Mouse (Mus musculus): ENCODE results near the gene Wdr38. TPM values are rescaled to one million over a fixed set of nuclear protein-coding genes. Genes with fewer than 3 reads are reported as not detected.

Wdr38 gene
- total RNA-seq (2021), result under 1 TPM; 0.34 to 0.76 TPM

GRCm38 (mm10) chr2:38997386-38998374 lies at the start of gene Wdr38:
Wdr38 (plus strand) TSS chr2:38997476.
- intact Hi-C loops (cut with DNase I), result loop anchor here (1.0 to 5.0 kb wide), 2 partner anchors 70 to 200 kb away; partner anchors contain the start of gene Nr6a1
- DNase-seq (ENCODE audit: low spot score in 2 of 2), result peak; percentile 91 to 93

- no peak for DNase-seq (ENCODE audit: low spot score in 2 of 2)
- intact Hi-C loops (cut with DNase I), result no loop called here
Observed at GRCm38 (mm10) chr2:38947566-38947965, 49.7 kb upstream of the Wdr38 start.

- DNase-seq (ENCODE audit: low spot score in 2 of 2), result peak; percentile 73 to 89
- intact Hi-C loops (cut with DNase I), result no loop called here
Observed at GRCm38 (mm10) chr2:38950281-38950719, 47.0 kb upstream of the Wdr38 start.

- peak; percentile 48 to 73 for DNase-seq (ENCODE audit: low spot score in 2 of 2)
- intact Hi-C loops (cut with DNase I), result no loop called here
Observed at GRCm38 (mm10) chr2:38953152-38953883, 44.0 kb upstream of the Wdr38 start.

GRCm38 (mm10) chr2:38956062-38956461 lies 41.2 kb upstream of the Wdr38 start:
- intact Hi-C loops (cut with DNase I), result no loop called here

GRCm38 (mm10) chr2:38957671-38958223 lies 39.5 kb upstream of the Wdr38 start:
- no peak for DNase-seq (ENCODE audit: low spot score in 2 of 2)
- intact Hi-C loops (cut with DNase I), result no loop called here

More at GRCm38 (mm10) chr2:38956062-38956461, 41.2 kb upstream of the Wdr38 start:
- DNase-seq (ENCODE audit: low spot score in 2 of 2), result no peak

- no peak for DNase-seq (ENCODE audit: low spot score in 2 of 2)
- intact Hi-C loops (cut with DNase I), result no loop called here
Observed at GRCm38 (mm10) chr2:38964198-38964597, 33.1 kb upstream of the Wdr38 start.

- intact Hi-C loops (cut with DNase I), result no loop called here
- no peak for DNase-seq (ENCODE audit: low spot score in 2 of 2)
Observed at GRCm38 (mm10) chr2:38969650-38970049, 27.6 kb upstream of the Wdr38 start.

GRCm38 (mm10) chr2:38970057-38970456 lies 27.2 kb upstream of the Wdr38 start:
- intact Hi-C loops (cut with DNase I), result no loop called here
- DNase-seq (ENCODE audit: low spot score in 2 of 2), result no peak

- intact Hi-C loops (cut with DNase I), result no loop called here
- no peak for DNase-seq (ENCODE audit: low spot score in 2 of 2)
Observed at GRCm38 (mm10) chr2:38973223-38973622, 24.1 kb upstream of the Wdr38 start.

GRCm38 (mm10) chr2:38973701-38974100 lies 23.6 kb upstream of the Wdr38 start:
- DNase-seq (ENCODE audit: low spot score in 2 of 2), result no peak
- intact Hi-C loops (cut with DNase I), result no loop called here

- DNase-seq (ENCODE audit: low spot score in 2 of 2), result no peak
- intact Hi-C loops (cut with DNase I), result no loop called here
Observed at GRCm38 (mm10) chr2:38974171-38974570, 23.1 kb upstream of the Wdr38 start.

- intact Hi-C loops (cut with DNase I), result no loop called here
- DNase-seq (ENCODE audit: low spot score in 2 of 2), result no peak
Observed at GRCm38 (mm10) chr2:38975181-38975580, 22.1 kb upstream of the Wdr38 start.

- intact Hi-C loops (cut with DNase I), result no loop called here
- no peak for DNase-seq (ENCODE audit: low spot score in 2 of 2)
Observed at GRCm38 (mm10) chr2:38975941-38976805, 21.1 kb upstream of the Wdr38 start.

- intact Hi-C loops (cut with DNase I), result no loop called here
- DNase-seq (ENCODE audit: low spot score in 2 of 2), result no peak
Observed at GRCm38 (mm10) chr2:38977837-38978236, 19.4 kb upstream of the Wdr38 start.

GRCm38 (mm10) chr2:38983456-38983855 lies 13.8 kb upstream of the Wdr38 start:
- DNase-seq (ENCODE audit: low spot score in 2 of 2), result no peak
- intact Hi-C loops (cut with DNase I), result no loop called here

GRCm38 (mm10) chr2:38986580-38986979 lies 10.7 kb upstream of the Wdr38 start:
- DNase-seq (ENCODE audit: low spot score in 2 of 2), result no peak
- intact Hi-C loops (cut with DNase I), result no loop called here

- intact Hi-C loops (cut with DNase I), result no loop called here
- no peak for DNase-seq (ENCODE audit: low spot score in 2 of 2)
Observed at GRCm38 (mm10) chr2:38987371-38987770, 9.9 kb upstream of the Wdr38 start.

- intact Hi-C loops (cut with DNase I), result no loop called here
- no peak for DNase-seq (ENCODE audit: low spot score in 2 of 2)
Observed at GRCm38 (mm10) chr2:38987803-38988510, 9.3 kb upstream of the Wdr38 start.
